Mouse (Mus musculus) thymus, postnatal 10 days (tissue): Measurements from ENCODE around the gene Tesk1.

Source experiments
- DNase-seq, 2 experiments: peaks; one replicate each; pipeline ENCODE4 v3.0.0; 2021; ENCODE audit warnings: low spot score in 2 of 2

The Tesk1 gene

GRCm38 (mm10) chr4:43441639-43442038 is at the start of gene Tesk1:
Tesk1 (plus strand) TSS chr4:43441939.
- DNase-seq, result no peak

GRCm38 (mm10) chr4:43394345-43394891 is 47.3 kb upstream of the Tesk1 start:
- no peak for DNase-seq

DNA sequence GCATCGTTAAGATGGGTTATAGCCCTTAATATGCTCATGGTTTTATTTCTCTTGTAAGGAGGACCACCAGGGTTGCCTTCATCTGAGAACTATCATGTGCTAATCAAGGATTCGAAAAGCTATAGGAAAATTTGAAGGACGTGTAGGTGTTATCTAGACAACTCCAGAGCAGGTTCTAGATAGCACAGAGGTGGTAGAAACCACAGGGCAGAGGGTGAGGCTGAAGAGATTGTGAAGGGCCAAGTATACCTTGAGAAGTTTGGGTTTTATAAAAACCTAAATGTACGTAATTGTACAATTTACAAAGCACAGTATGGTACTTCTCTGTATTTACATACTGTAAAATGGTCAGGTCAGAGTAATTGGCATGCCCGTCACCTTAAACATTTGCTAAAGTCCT is 46.6 kb upstream of the Tesk1 start:
- DNase-seq, result no peak

- no peak for DNase-seq
Measured at GRCm38 (mm10) chr4:43395836-43396235, 45.9 kb upstream of the Tesk1 start.

DNA sequence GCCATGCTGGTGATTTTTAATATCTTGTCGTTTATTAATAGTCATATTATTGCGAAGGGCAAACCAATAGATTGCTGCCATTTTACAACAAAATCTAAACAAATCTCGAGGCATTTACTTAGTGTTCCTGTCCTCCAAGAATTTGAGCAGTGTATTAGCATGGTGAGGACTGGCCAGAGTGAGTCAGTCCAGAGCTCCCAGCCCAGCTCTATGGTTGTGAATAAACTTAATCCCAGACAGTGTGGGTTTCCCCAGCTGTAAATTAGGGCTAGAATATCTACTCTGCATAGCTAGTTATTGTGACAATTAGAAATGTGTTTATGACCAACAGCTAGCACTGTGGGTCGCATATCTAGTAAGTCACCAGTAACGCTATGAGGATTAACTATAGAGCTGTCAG is 45.4 kb upstream of the Tesk1 start:
- no peak for DNase-seq

DNA sequence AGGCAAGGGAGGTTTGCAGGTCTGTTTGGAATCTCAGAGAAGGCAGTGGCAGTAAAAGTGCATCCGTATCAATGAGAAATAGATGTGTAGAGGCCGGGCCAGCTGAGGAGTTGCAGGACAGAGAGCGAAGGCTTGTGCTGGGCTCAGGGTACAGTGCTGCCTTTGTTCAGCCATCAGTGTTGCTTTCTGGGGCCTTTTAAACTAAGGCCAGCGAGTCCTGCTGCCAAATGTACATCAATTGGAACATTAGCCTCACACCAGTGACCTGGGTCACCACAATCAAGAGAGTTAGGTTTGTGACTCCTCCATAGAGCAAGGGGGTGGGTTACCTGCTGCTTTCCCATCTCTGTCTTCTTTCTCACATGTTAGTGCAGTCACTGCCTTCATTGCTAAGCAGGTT is 43.7 kb upstream of the Tesk1 start:
- no peak for DNase-seq

GRCm38 (mm10) chr4:43398829-43399331 is 42.9 kb upstream of the Tesk1 start:
- DNase-seq, result no peak

GRCm38 (mm10) chr4:43399391-43400131 is 42.2 kb upstream of the Tesk1 start:
- DNase-seq, result no peak

DNA sequence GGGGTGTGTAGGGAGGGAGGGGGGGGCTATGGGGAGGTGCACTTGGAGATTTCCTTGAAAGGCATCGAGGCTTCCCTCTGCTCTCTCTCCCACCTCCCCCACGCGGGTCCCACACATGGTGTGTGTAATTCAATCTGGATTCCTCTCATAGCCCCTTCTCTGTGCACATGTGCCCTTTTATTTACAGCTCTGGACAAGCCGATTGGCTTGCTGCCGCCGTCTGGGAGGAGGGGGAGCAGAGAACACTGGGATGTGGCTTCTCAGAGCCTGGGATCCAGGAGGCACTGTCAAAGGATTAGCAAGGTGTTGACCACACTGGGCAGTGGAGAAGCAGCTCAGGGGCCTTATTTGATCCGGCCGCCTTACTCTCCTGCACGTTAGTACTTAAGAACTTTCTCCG is 40.8 kb upstream of the Tesk1 start:
- DNase-seq, result no peak

- no peak for DNase-seq
Measured at GRCm38 (mm10) chr4:43401486-43401885, 40.3 kb upstream of the Tesk1 start.

DNA sequence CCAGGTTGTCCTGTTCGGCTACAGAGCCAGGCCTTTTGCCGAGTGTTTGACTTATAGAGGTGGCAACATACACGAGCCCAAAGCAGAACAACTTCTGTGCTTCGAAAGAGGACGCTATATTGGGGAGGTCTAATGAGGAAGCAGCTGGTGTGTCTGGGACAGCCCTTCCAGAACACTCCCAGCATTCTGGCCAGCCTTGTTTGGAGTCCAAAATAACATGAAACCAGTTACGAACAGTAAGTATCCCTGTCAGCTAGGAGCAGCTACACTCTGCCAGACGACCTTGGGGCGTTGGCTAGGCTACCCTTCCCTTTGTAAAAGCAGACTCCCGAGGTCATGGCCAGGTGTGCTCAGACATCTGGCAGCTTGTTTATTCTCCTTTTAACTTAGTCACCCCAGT is 39.5 kb upstream of the Tesk1 start:
- no peak for DNase-seq

DNA sequence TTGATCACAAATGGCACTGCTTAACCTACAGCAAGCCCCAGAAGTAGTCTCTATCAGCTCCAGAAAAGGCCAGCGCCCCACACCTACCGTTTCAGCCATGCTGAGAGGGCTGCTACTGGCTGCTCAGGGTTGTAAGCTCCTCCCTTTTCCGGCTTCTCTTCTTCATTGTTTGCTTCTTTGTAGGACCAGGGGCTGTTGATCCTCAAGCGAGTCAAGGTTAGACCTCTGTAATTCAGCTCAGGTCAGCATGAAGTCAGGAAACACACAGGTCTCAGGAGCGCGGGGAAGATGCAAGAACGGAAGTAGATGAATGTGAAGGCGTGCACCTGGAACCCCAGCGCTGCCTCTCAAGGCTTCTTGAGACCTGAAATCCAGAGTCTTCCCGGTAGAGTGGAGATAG is 37.0 kb upstream of the Tesk1 start:
- DNase-seq, result no peak

DNA sequence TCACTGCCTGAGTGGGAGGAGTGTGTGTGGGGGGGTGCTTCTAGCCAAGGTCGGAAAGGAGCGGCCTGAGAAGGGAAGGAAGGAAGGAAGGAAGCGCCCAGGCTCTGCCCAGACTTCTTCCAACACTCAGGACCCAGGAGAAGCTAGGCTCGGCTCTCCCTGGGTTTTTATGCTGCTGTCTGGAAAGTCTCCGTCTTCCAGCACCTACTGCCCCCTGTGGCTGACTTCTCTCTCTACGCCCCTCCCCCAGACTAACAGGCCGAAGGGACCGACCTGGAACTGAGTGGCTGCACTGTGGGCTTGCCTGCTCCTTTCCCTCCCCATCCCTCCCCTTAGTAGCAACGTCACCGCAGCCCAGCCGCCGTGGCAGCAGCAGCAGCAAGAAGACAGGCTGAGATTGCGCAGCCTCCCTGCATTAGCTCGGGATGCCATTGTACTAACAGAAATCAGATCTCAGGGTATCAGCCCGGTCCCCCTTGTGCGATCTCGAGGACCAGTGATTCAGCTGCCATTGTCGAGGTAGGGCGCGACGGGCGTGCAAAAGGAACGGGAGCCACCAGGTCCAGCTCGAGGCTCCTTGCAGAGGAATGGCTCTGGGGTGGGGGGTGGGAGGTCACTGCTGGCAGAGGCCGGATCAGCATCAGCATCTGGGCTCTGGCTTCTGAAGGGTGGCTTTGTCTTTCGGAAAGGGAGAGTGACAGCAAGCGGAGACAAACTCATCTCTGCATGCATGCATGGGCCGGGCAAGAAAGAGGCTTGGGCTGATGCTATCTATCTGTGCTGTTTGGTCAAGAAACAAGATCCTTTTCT is 35.4 kb upstream of the Tesk1 start:
- no peak for DNase-seq

- no peak for DNase-seq
Measured at GRCm38 (mm10) chr4:43407071-43407920, 34.4 kb upstream of the Tesk1 start.

GRCm38 (mm10) chr4:43414761-43415160 is 27.0 kb upstream of the Tesk1 start:
- no peak for DNase-seq

- DNase-seq, result no peak
Measured at GRCm38 (mm10) chr4:43415221-43416070, 26.3 kb upstream of the Tesk1 start.

GRCm38 (mm10) chr4:43416071-43416490 is 25.7 kb upstream of the Tesk1 start:
- DNase-seq, result no peak

GRCm38 (mm10) chr4:43417269-43418062 is 24.3 kb upstream of the Tesk1 start:
- no peak for DNase-seq

GRCm38 (mm10) chr4:43418450-43418849 is 23.3 kb upstream of the Tesk1 start:
- DNase-seq, result no peak
